Mouse (Mus musculus) kidney, adult 8-10 months (tissue): Measurements from ENCODE around the gene Araf.
"Not testable (repeated sequence)": the region's sequence is repeated elsewhere in the genome, so short reads cannot be mapped to it uniquely, and the experiment has no call there.

Source experiments
- DNase-seq, 2 experiments: peaks; one replicate each; pipeline ENCODE4 v3.0.0; 2022

Gene Araf

GRCm38 (mm10) chrX:20797681-20798080 lies at the start of gene Araf:
Araf (plus strand) TSS chrX:20797814.
- no peak for DNase-seq

GRCm38 (mm10) chrX:20748829-20749228 lies 48.8 kb upstream of the Araf start:
- no peak for DNase-seq

- no peak for DNase-seq
Observed at GRCm38 (mm10) chrX:20761201-20761600, 36.4 kb upstream of the Araf start.

- DNase-seq = peak; percentile 71 to 89
Observed at GRCm38 (mm10) chrX:20770697-20771381, 26.8 kb upstream of the Araf start.

- DNase-seq = no peak
Observed at GRCm38 (mm10) chrX:20771666-20772065, 25.9 kb upstream of the Araf start.

GRCm38 (mm10) chrX:20775271-20776016 lies 22.2 kb upstream of the Araf start:
- DNase-seq = no peak

GRCm38 (mm10) chrX:20777619-20778018 lies 20.0 kb upstream of the Araf start:
- DNase-seq = no peak

GRCm38 (mm10) chrX:20787309-20787708 lies 10.3 kb upstream of the Araf start:
- DNase-seq = no peak

GRCm38 (mm10) chrX:20792417-20792816 lies 5.2 kb upstream of the Araf start:
- no peak for DNase-seq

GRCm38 (mm10) chrX:20793230-20793629 lies 4.4 kb upstream of the Araf start:
- no peak for DNase-seq

GRCm38 (mm10) chrX:20794229-20794628 lies 3.4 kb upstream of the Araf start:
- DNase-seq = no peak

GRCm38 (mm10) chrX:20798141-20798796 lies 655 bp downstream of the Araf start:
- peak; percentile 41 to 49 for DNase-seq

GRCm38 (mm10) chrX:20798797-20799147 lies 1.2 kb downstream of the Araf start:
- no peak for DNase-seq

GRCm38 (mm10) chrX:20801456-20801855 lies 3.8 kb downstream of the Araf start:
- DNase-seq = no peak

GRCm38 (mm10) chrX:20804301-20804700 lies 6.7 kb downstream of the Araf start:
- not testable (repeated sequence) for DNase-seq

GRCm38 (mm10) chrX:20806295-20806694 lies 8.7 kb downstream of the Araf start:
- no peak for DNase-seq

GRCm38 (mm10) chrX:20816974-20817373 lies 19.4 kb downstream of the Araf start:
- DNase-seq = peak; percentile 1 to 8

- DNase-seq = peak; percentile 56 to 68
Observed at GRCm38 (mm10) chrX:20819204-20819628, 21.6 kb downstream of the Araf start.

- DNase-seq = peak; percentile 19 to 53
Observed at GRCm38 (mm10) chrX:20819708-20820426, 22.3 kb downstream of the Araf start.

- peak; percentile 43 to 49 for DNase-seq
Observed at GRCm38 (mm10) chrX:20828934-20829333, 31.3 kb downstream of the Araf start.

GRCm38 (mm10) chrX:20847232-20847631 lies 49.6 kb downstream of the Araf start:
- no peak for DNase-seq

GRCm38 (mm10) chrX:20847816-20848215 lies 50.2 kb downstream of the Araf start:
- DNase-seq = no peak
